21 mouse cellular contexts compared by ENCODE assay signal in genomic region chr8:84764100-84764499, GRCm38 (mm10). TPM values are rescaled to one million over a fixed set of nuclear protein-coding genes. Genes with fewer than 3 reads are reported as not detected.
DNase-seq lines count a peak whose midpoint lies in the region; ATAC-seq lines count a peak whose summit lies in the region.
"Had no signal": no experiment of that assay in that cellular context is flagged by ENCODE, and none has a peak within 500 bp of the region (broad histone marks: within the 10 kb centered on the region; RNA-seq: fewer than 3 reads in every experiment).

No protein-coding gene starts in this region.

- no peaks in the 10 kb centered on the region for H3K36me3 ChIP-seq in hindbrain, embryonic 16.5 days (ENCODE audit: control insufficient read depth, insufficient read depth, low read length)
- no peaks in the 10 kb centered on the region for H3K36me3 ChIP-seq in hindbrain, embryonic 11.5 days (ENCODE audit: control insufficient read depth, insufficient read depth, low read length)
- no peaks in the 10 kb centered on the region for H3K36me3 ChIP-seq in intestine, embryonic 15.5 days

- peak; percentile 63 to 68 for DNase-seq in cerebellum, postnatal 25 days
- DNase-seq in cerebellum, postnatal 4 days (ENCODE audit: low spot score in 2 of 2): no peak
- DNase-seq in hindbrain, embryonic 11.5 days (ENCODE audit: low spot score): no peak
- DNase-seq in A20 (ENCODE audit: low read depth, low spot score): peak; percentile 29
- DNase-seq in kidney, adult 9 months: no peak
- DNase-seq: adrenal gland, postnatal 14 days; B cell, adult 2 months; heart, adult 18-20 months; kidney, postnatal 4 days; liver; lung, adult 2 months; right cerebral cortex, adult 18-20 months had no signal

- H3K9ac ChIP-seq in hindbrain, embryonic 16.5 days (ENCODE audit: low read depth, low read length): no peak overlapping the region
- H3K9ac ChIP-seq in hindbrain, embryonic 11.5 days (ENCODE audit: low read depth, low read length): no peak overlapping the region
- no peak overlapping the region for H3K9ac ChIP-seq in intestine, embryonic 15.5 days
- H3K9ac ChIP-seq: embryonic facial prominence, embryonic 13.5 days had no signal

- no peak for ATAC-seq in hindbrain, embryonic 16.5 days
- no peak for ATAC-seq in hindbrain, embryonic 11.5 days (ENCODE audit: low FRiP score)
- ATAC-seq in intestine, embryonic 15.5 days: peak; percentile 31; the same call in 1 of the 2 replicates
- no peak for ATAC-seq in granulocyte monocyte progenitor cell, adult 5-6 weeks (replicated peaks; ENCODE audit: poor library complexity, severe bottlenecking)

- peaks cover 17% of the 10 kb centered on the region for H3K4me1 ChIP-seq in hindbrain, embryonic 16.5 days (ENCODE audit: control insufficient read depth, insufficient read depth, low read depth, low read length)
- peaks cover 12% of the 10 kb centered on the region for H3K4me1 ChIP-seq in hindbrain, embryonic 11.5 days (replicated peaks; ENCODE audit: control insufficient read depth, insufficient read depth, low read length)
- peaks cover 9% of the 10 kb centered on the region; the same call in 1 of the 2 replicates for H3K4me1 ChIP-seq in intestine, embryonic 15.5 days (replicated peaks)

- no peaks in the 10 kb centered on the region for H3K9me3 ChIP-seq in hindbrain, embryonic 16.5 days (ENCODE audit: control insufficient read depth, low read length)
- no peaks in the 10 kb centered on the region for H3K9me3 ChIP-seq in hindbrain, embryonic 11.5 days (ENCODE audit: control insufficient read depth, low read length)
- no peaks in the 10 kb centered on the region for H3K9me3 ChIP-seq in intestine, embryonic 15.5 days
- H3K9me3 ChIP-seq: embryonic facial prominence, embryonic 13.5 days had no signal

- H3K27me3 ChIP-seq in hindbrain, embryonic 16.5 days (replicated peaks; ENCODE audit: control insufficient read depth, insufficient read depth, low read length): peaks cover 3% of the 10 kb centered on the region
- peaks cover 91% of the 10 kb centered on the region for H3K27me3 ChIP-seq in hindbrain, embryonic 11.5 days (ENCODE audit: control insufficient read depth, insufficient read depth, low read length)
- peaks cover 17% of the 10 kb centered on the region for H3K27me3 ChIP-seq in intestine, embryonic 15.5 days (replicated peaks)

- WGBS in hindbrain, embryonic 16.5 days: 76% methylated on average over 4 of the region's 4 CpGs
- 58% methylated on average over 4 of the region's 4 CpGs for WGBS in hindbrain, embryonic 11.5 days
- 52% methylated on average over 4 of the region's 4 CpGs for WGBS in intestine, embryonic 15.5 days

- H3K4me3 ChIP-seq in hindbrain, embryonic 16.5 days (ENCODE audit: low read length): no peak overlapping the region
- H3K4me3 ChIP-seq in hindbrain, embryonic 11.5 days (ENCODE audit: low read depth, low read length): no peak overlapping the region
- no peak overlapping the region for H3K4me3 ChIP-seq in intestine, embryonic 15.5 days (replicated peaks)
- H3K4me3 ChIP-seq: embryonic facial prominence, embryonic 13.5 days; myocyte had no signal

- H3K27ac ChIP-seq in hindbrain, embryonic 16.5 days (ENCODE audit: low read depth, low read length): no peak overlapping the region
- H3K27ac ChIP-seq in hindbrain, embryonic 11.5 days (ENCODE audit: low read depth, low read length): no peak overlapping the region
- no peak overlapping the region for H3K27ac ChIP-seq in intestine, embryonic 15.5 days
- H3K27ac ChIP-seq: embryonic facial prominence, embryonic 13.5 days; macrophage had no signal

- peak overlapping the region; percentile 20 for H3K4me2 ChIP-seq in hindbrain, embryonic 16.5 days (ENCODE audit: low read length)
- H3K4me2 ChIP-seq in hindbrain, embryonic 11.5 days (replicated peaks; ENCODE audit: low read depth, low read length): no peak overlapping the region
- H3K4me2 ChIP-seq in intestine, embryonic 15.5 days (replicated peaks): no peak overlapping the region
- H3K4me2 ChIP-seq: embryonic facial prominence, embryonic 13.5 days; midbrain, embryonic 11.5 days had no signal

RNA-seq across cellular contexts. Expression of gene Nfix, which starts 36.0 kb away (rescaled TPM):
- polyA plus RNA-seq in hindbrain, embryonic 16.5 days (2015; fragmentation: Nextera tagmentation; extraction: Ambion mirVana): 94.3 and 109 TPM in 2 replicates
- 2.4 and 3.0 TPM in 2 replicates for polyA plus RNA-seq in hindbrain, embryonic 11.5 days (2014; fragmentation: Nextera tagmentation; extraction: Ambion mirVana)
- 14.2 and 14.8 TPM in 2 replicates for polyA plus RNA-seq in intestine, embryonic 15.5 days (2015; fragmentation: Nextera tagmentation; extraction: Ambion mirVana)
- 25.7 and 51.2 TPM in 2 replicates for total RNA-seq in granulocyte monocyte progenitor cell, adult 5-6 weeks (2014; fragmentation: Nextera tagmentation)
- 9.5 and 12.8 TPM in 2 replicates for total RNA-seq in granulocyte monocyte progenitor cell, adult 5-6 weeks (2017)

RNA-seq across cellular contexts. Expression of gene G430095P16Rik, which starts 41.3 kb away (rescaled TPM):
- 0.82 and 0.89 TPM in 2 replicates for polyA plus RNA-seq in hindbrain, embryonic 16.5 days (2015; fragmentation: Nextera tagmentation; extraction: Ambion mirVana)
- 2.3 and 2.9 TPM in 2 replicates for polyA plus RNA-seq in hindbrain, embryonic 11.5 days (2014; fragmentation: Nextera tagmentation; extraction: Ambion mirVana)
- polyA plus RNA-seq in intestine, embryonic 15.5 days (2015; fragmentation: Nextera tagmentation; extraction: Ambion mirVana): 3.1 and 3.7 TPM in 2 replicates
- 11.0 and 17.9 TPM in 2 replicates for total RNA-seq in granulocyte monocyte progenitor cell, adult 5-6 weeks (2014; fragmentation: Nextera tagmentation)
- total RNA-seq in granulocyte monocyte progenitor cell, adult 5-6 weeks (2017): 4.4 and 4.8 TPM in 2 replicates
- total RNA-seq: layer of hippocampus, postnatal 14 days; left cerebral cortex, postnatal 36 days had no signal
- polyA plus RNA-seq: macrophage had no signal

RNA-seq across cellular contexts. Expression of gene Dand5, which starts 58.5 kb away (rescaled TPM):
- polyA plus RNA-seq in hindbrain, embryonic 16.5 days (2015; fragmentation: Nextera tagmentation; extraction: Ambion mirVana): 15.4 and 17.1 TPM in 2 replicates
- polyA plus RNA-seq in hindbrain, embryonic 11.5 days (2014; fragmentation: Nextera tagmentation; extraction: Ambion mirVana): 6.2 and 7.1 TPM in 2 replicates
- polyA plus RNA-seq in intestine, embryonic 15.5 days (2015; fragmentation: Nextera tagmentation; extraction: Ambion mirVana): 4.5 and 5.3 TPM in 2 replicates
- 4.1 and 4.7 TPM in 2 replicates for total RNA-seq in granulocyte monocyte progenitor cell, adult 5-6 weeks (2014; fragmentation: Nextera tagmentation)
- 3.6 and 3.7 TPM in 2 replicates for total RNA-seq in granulocyte monocyte progenitor cell, adult 5-6 weeks (2017)

Comparison
In these comparisons a context has a peak if more than half of its experiments do, and no peak if none do; other contexts are left out.
1. DNase-seq: peak in cerebellum, postnatal 25 days (2 of 2) and A20 (single experiment); none in cerebellum, postnatal 4 days (0 of 2), hindbrain, embryonic 11.5 days (single experiment) and kidney, adult 9 months (single experiment).